Mouse (Mus musculus) stomach, postnatal 0 days (tissue): ENCODE measurements around the gene Gimap8. TPM values are rescaled to one million over a fixed set of nuclear protein-coding genes. Genes with fewer than 3 reads are reported as not detected.
A peak's percentile ranks its signal among the peaks of the same experiment; 100 is the strongest.
"Not testable (repeated sequence)": the region's sequence is repeated elsewhere in the genome, so short reads cannot be mapped to it uniquely, and the experiment has no call there.

ENCODE experiments used
- ATAC-seq: fragments of 200-750 bp; cut with Nextera tagmentation; 2 replicates; pipeline ENCODE4 v1.8.0; 2017; ENCODE audit not compliant: low FRiP score, low TSS enrichment
- DNase-seq: peaks from one replicate; pipeline ENCODE4 v3.0.0-alpha.2; 2016; ENCODE audit warnings: low spot score
- H3K27ac ChIP-seq: fragments of 300-500 bp; sonication (generic); replicated peaks from 2 replicates; pipeline ENCODE4 v1.5.1; 2014; ENCODE audit warnings: mild to moderate bottlenecking, control low read depth
- H3K27me3 ChIP-seq: fragments of 300-500 bp; sonication (generic); 2 replicates; pipeline ENCODE4 v1.6.1; 2014; ENCODE audit warnings: low read length; ENCODE audit not compliant: control insufficient read depth, insufficient read depth
- H3K36me3 ChIP-seq: fragments of 300-500 bp; sonication (generic); 2 replicates; pipeline ENCODE4 v1.6.1; 2014; ENCODE audit warnings: low read length, mixed read lengths; ENCODE audit not compliant: control insufficient read depth, insufficient read depth
- H3K4me1 ChIP-seq: fragments of 300-500 bp; sonication (generic); replicated peaks from 2 replicates; pipeline ENCODE4 v1.6.1; 2014; ENCODE audit warnings: antibody characterized with exemption; ENCODE audit not compliant: control insufficient read depth, insufficient read depth
- H3K4me2 ChIP-seq: fragments of 300-500 bp; sonication (generic); replicated peaks from 2 replicates; pipeline ENCODE4 v1.6.1; 2014; ENCODE audit warnings: low read depth, mild to moderate bottlenecking, control low read depth, moderate library complexity
- H3K4me3 ChIP-seq: fragments of 300-500 bp; sonication (generic); 2 replicates; pipeline ENCODE4 v1.5.1; 2014; ENCODE audit warnings: low read depth, low read length, control low read depth
- H3K9ac ChIP-seq: fragments of 300-500 bp; sonication (generic); 2 replicates; pipeline ENCODE4 v1.6.1; 2014; ENCODE audit warnings: mild to moderate bottlenecking, low read length, control low read depth, mixed read lengths
- H3K9me3 ChIP-seq: fragments of 300-500 bp; sonication (generic); 2 replicates; pipeline ENCODE4 v1.6.1; 2016; ENCODE audit warnings: low read length; ENCODE audit not compliant: control insufficient read depth
- CTCF ChIP-seq: IDR thresholded peaks from 2 replicates; pipeline ENCODE4 v1.5.1; 2016; ENCODE audit warnings: antibody characterized with exemption, low read depth, mild to moderate bottlenecking, moderate library complexity
- EP300 ChIP-seq: optimal IDR thresholded peaks from 2 replicates; pipeline ENCODE3; 2016; ENCODE audit warnings: antibody characterized with exemption
- WGBS: fragments of 180-500 bp; shearing (Covaris S2); extraction: QIAGEN DNeasy Blood & Tissue Kit; methylation state at CpG from one replicate; pipeline ENCODE4 v1.1.7; 2014; 5-methylcytosine and 5-hydroxymethylcytosine counted together
- polyA plus RNA-seq: library from polyadenylated mRNA; unstranded; fragments of >200 nt; fragmentation: Nextera tagmentation; extraction: Ambion mirVana; gene quantifications from 2 replicates; pipeline ENCODE4 v1.2.1, GENCODE M21; 2015

Gimap8 gene
- polyA plus RNA-seq, 1 experiment from 2014 or later: 0.74 TPM

GRCm38 (mm10) chr6:48610657-48611056 lies 36.4 kb upstream of the Gimap8 start:
- WGBS: 18% methylated on average over 3 of the region's 3 CpGs
- no peak overlapping the region for H3K4me3 ChIP-seq
- TF ChIP-seq EP300 (no peak), CTCF (peak; percentile 58)
- H3K27me3 ChIP-seq: no peaks in the 10 kb centered on the region
- no peak overlapping the region for H3K4me2 ChIP-seq
- 0 out of 2 replicates have a peak, but pooled peaks cover 2% of the 10 kb centered on the region for H3K36me3 ChIP-seq
- H3K9ac ChIP-seq: no peak overlapping the region
- ATAC-seq: no peak; the same call in 1 of the 2 replicates
- H3K27ac ChIP-seq: no peak overlapping the region
- no peaks in the 10 kb centered on the region for H3K4me1 ChIP-seq
- H3K9me3 ChIP-seq: no peaks in the 10 kb centered on the region
- no peak for DNase-seq

DNA sequence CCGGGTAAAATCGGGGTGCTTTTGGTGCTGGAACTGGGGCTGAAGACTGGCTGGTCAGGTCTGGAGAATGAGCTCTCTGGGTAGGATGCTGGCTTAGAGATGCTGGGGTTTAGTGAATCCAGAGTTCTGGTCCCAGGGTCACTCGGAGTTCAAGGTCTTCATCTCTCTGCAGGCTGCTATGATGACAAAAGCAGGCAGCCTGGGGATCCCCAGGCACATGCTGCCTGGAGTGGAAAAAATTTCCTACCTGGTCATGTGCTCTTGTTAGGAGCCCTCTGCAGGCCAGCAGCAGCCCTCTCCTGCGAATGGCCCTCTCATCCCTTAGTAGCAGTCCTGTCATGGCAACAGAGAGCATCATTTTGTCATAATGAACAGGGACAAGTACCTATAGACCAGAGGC lies 33.6 kb upstream of the Gimap8 start:
- 95% methylated on average over 4 of the region's 4 CpGs for WGBS
- TF ChIP-seq CTCF (no peak), EP300 (no peak)
- Histone ChIP-seq H3K27ac (no peak overlapping the region), H3K27me3 (no peaks in the 10 kb centered on the region), H3K4me1 (no peaks in the 10 kb centered on the region), H3K4me2 (no peak overlapping the region), H3K9ac (no peak overlapping the region), H3K9me3 (no peaks in the 10 kb centered on the region), H3K36me3 (0 out of 2 replicates have a peak, but pooled peaks cover 2% of the 10 kb centered on the region), H3K4me3 (no peak overlapping the region)
- no peak for ATAC-seq
- DNase-seq: no peak

DNA sequence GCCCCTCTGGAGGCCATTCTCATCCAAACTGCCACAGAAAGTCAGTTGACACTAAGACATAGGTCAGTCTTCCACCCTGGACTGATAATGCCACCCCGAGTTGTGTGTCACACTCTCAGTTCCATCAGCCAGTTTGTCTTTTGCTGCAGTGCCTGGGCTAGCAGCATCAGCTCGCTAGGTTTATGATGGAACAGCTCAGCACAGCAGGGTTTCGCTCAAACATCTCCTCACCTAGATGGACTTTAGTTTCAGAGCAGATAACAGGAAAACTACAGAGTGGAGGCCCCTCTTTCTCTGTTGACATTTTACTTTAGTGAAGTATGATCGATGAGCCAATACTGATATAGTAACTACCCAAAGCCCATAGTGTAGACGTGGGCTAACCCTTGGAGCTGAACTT lies 32.3 kb upstream of the Gimap8 start:
- no peaks in the 10 kb centered on the region for H3K27me3 ChIP-seq
- no peaks in the 10 kb centered on the region for H3K4me1 ChIP-seq
- DNase-seq: no peak
- H3K4me3 ChIP-seq: no peak overlapping the region
- no peak for TF ChIP-seq EP300
- no peak for TF ChIP-seq CTCF
- no peaks in the 10 kb centered on the region for H3K9me3 ChIP-seq
- H3K27ac ChIP-seq: no peak overlapping the region
- H3K9ac ChIP-seq: no peak overlapping the region
- H3K4me2 ChIP-seq: no peak overlapping the region
- no peak for ATAC-seq
- 92% methylated on average over 5 of the region's 5 CpGs for WGBS
- peaks cover 8% of the 10 kb centered on the region for H3K36me3 ChIP-seq

DNA sequence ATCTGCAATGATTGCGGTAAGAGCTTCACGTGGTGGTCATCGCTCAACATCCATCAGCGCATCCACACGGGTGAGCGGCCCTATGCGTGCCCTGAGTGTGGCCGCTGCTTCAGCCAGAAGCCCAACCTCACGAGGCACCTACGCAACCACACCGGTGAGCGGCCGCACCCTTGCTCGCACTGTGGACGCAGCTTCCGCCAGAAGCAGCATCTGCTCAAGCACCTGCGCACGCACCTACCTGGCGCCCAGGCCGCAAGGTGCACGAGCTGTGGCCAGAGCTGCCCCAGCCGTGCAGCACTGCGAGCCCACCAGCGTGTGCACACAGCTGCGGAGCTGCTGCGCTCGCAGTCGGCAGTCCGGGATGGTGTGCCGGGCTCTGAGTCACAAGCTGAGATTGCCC lies 27.0 kb upstream of the Gimap8 start:
- Histone ChIP-seq H3K4me1 (no peaks in the 10 kb centered on the region), H3K4me3 (no peak overlapping the region), H3K4me2 (no peak overlapping the region), H3K27me3 (no peaks in the 10 kb centered on the region), H3K9ac (no peak overlapping the region), H3K36me3 (peaks cover 17% of the 10 kb centered on the region), H3K27ac (no peak overlapping the region), H3K9me3 (no peaks in the 10 kb centered on the region)
- TF ChIP-seq EP300 (no peak), CTCF (no peak)
- 95% methylated on average over 30 of the region's 30 CpGs for WGBS
- DNase-seq (no peak), ATAC-seq (no peak)

DNA sequence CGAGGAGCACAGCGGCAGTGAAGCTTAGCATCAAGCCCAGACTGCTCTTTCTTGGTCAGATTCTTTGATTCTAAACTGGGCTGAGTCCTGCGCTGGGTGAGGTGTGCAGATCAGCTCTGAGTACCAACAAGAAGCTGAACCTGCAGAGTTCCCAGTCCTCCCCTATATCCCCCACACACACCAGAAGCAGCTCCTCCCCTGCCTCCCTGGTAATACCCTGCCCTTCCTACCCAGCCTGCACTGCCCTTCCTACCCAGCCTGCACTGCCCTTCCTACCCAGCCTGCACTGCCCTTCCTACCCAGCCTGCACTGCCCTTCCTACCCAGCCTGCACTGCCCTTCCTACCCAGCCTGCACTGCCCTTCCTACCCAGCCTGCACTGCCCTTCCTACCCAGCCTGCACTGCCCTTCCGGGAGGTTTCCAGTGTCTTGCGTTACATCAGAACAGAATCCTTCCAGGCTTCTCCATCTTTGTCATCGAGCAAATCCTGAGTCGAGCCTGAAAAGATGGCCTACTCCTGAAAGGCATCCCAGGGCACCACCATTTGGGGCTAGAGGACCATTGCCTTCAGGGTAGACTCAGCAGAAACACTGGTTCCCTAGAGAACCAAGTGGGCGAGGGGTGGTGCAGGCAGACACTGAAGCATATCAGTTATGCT lies 24.7 kb upstream of the Gimap8 start:
- DNase-seq, ATAC-seq: not testable (repeated sequence)
- WGBS: 88% methylated on average over 8 of the region's 8 CpGs

GRCm38 (mm10) chr6:48623460-48623859 lies 23.6 kb upstream of the Gimap8 start:
- ATAC-seq (no peak), DNase-seq (no peak)
- H3K9me3 ChIP-seq: no peaks in the 10 kb centered on the region
- TF ChIP-seq EP300 (no peak), CTCF (peak; percentile 16; the same call in 1 of the 2 replicates)
- no peak overlapping the region for H3K4me2 ChIP-seq
- H3K9ac ChIP-seq: no peak overlapping the region
- H3K4me1 ChIP-seq: 0 out of 2 replicates have a peak, but pooled peaks cover 2% of the 10 kb centered on the region
- WGBS: 57% methylated on average over 1 of the region's 1 CpGs
- H3K27me3 ChIP-seq: no peaks in the 10 kb centered on the region
- H3K36me3 ChIP-seq: peaks cover 17% of the 10 kb centered on the region
- no peak overlapping the region for H3K4me3 ChIP-seq
- no peak overlapping the region for H3K27ac ChIP-seq

More for the DNA sequence above, 24.7 kb upstream of the Gimap8 start:
- H3K9me3 ChIP-seq, H3K4me1 ChIP-seq, H3K27ac ChIP-seq, H3K4me2 ChIP-seq, H3K27me3 ChIP-seq, H3K4me3 ChIP-seq, H3K9ac ChIP-seq: not testable (repeated sequence)
- H3K36me3 ChIP-seq: peaks cover 17% of the 10 kb centered on the region
